Mouse (Mus musculus): ENCODE results near the gene Zbtb14. TPM values are rescaled to one million over a fixed set of nuclear protein-coding genes. Genes with fewer than 3 reads are reported as not detected.
A peak's percentile ranks its signal among the peaks of the same experiment; 100 is the strongest.

Zbtb14 gene
- total RNA-seq (2022): 10 to 100 TPM; 17.5 to 22.6 (median 20.6) TPM

GRCm38 (mm10) chr17:69382511-69383100 is at the start of gene Zbtb14:
Zbtb14 (plus strand) TSS chr17:69383050.
- DNase-seq: peak; percentile 93

GRCm38 (mm10) chr17:69346056-69346455 is 36.8 kb upstream of the Zbtb14 start:
- no peak for DNase-seq

- DNase-seq: no peak
Observed at GRCm38 (mm10) chr17:69349014-69349531, 33.8 kb upstream of the Zbtb14 start.

GRCm38 (mm10) chr17:69365049-69365448 is 17.8 kb upstream of the Zbtb14 start:
- DNase-seq: no peak

- DNase-seq: no peak
Observed at GRCm38 (mm10) chr17:69380838-69381237, 2.0 kb upstream of the Zbtb14 start.

GRCm38 (mm10) chr17:69383201-69383940 is 521 bp downstream of the Zbtb14 start:
- DNase-seq: peak; percentile 55

GRCm38 (mm10) chr17:69383941-69384665 is 1.3 kb downstream of the Zbtb14 start:
- peak; percentile 47 for DNase-seq

- no peak for DNase-seq
Observed at GRCm38 (mm10) chr17:69396147-69397033, 13.5 kb downstream of the Zbtb14 start.

- DNase-seq: no peak
Observed at GRCm38 (mm10) chr17:69397163-69397562, 14.3 kb downstream of the Zbtb14 start.

GRCm38 (mm10) chr17:69398092-69398491 is 15.2 kb downstream of the Zbtb14 start:
- no peak for DNase-seq

GRCm38 (mm10) chr17:69401146-69401545 is 18.3 kb downstream of the Zbtb14 start:
- DNase-seq: no peak

GRCm38 (mm10) chr17:69416163-69416562 is 33.3 kb downstream of the Zbtb14 start:
- no peak for DNase-seq

GRCm38 (mm10) chr17:69416920-69417661 is 34.2 kb downstream of the Zbtb14 start:
- peak; percentile 91 for DNase-seq

- DNase-seq: no peak
Observed at GRCm38 (mm10) chr17:69417724-69418373, 35.0 kb downstream of the Zbtb14 start.

GRCm38 (mm10) chr17:69421592-69421991 is 38.7 kb downstream of the Zbtb14 start:
- no peak for DNase-seq

GRCm38 (mm10) chr17:69437836-69438235 is 55.0 kb downstream of the Zbtb14 start:
- no peak for DNase-seq

- DNase-seq: peak; percentile 6
Observed at GRCm38 (mm10) chr17:69438486-69438885, 55.6 kb downstream of the Zbtb14 start.

- DNase-seq: peak; percentile 43
Observed at GRCm38 (mm10) chr17:69438990-69439491, 56.2 kb downstream of the Zbtb14 start, which contains the start of gene Akain1. Akain1 (plus strand) TSS chr17:69439326.

GRCm38 (mm10) chr17:69439571-69440480 is 57.0 kb downstream of the Zbtb14 start:
- peak; percentile 1 for DNase-seq
